Mouse (Mus musculus) embryonic fibroblast, embryonic 13.5 days (primary cell): ENCODE measurements at regions not wholly inside any gene's neighbourhood (a gene's known extent, or its start where the extent isn't known, plus 50 kb on each side); places are given as distances from the start of the nearest gene placed in this dataset.

Experiments used
- CTCF ChIP-seq: IDR thresholded peaks from 2 replicates; pipeline ENCODE4 v1.5.1; 2011; ENCODE audit warnings: mild to moderate bottlenecking, control low read depth, low read length, moderate library complexity, borderline replicate concordance; ENCODE audit not compliant: insufficient read depth
- POLR2A ChIP-seq: IDR thresholded peaks from 2 replicates; pipeline ENCODE4 v1.6.1; 2011; ENCODE audit warnings: low read depth, mild to moderate bottlenecking, control low read depth, low read length, moderate library complexity

DNA sequence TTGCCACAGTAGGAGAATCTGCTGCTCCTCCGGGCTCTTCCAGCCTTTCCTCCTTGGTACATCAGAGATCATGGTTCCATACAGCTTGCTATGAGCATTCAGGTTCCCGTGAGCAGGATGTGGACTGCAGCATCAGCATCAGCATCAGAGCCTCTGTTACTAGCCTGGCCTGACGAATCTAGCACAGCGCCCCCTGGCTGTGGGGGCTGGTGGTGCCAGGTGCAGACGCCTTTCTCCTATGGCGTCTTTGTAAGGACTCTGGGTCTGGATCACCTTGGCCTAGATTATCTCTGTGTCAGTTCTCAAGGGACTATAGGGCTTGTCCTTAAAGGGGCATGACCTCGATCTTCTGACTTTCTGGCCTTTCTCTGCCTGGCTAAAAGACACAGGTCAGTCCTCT, 86.0 kb upstream of the Runx3 start:
- TF ChIP-seq CTCF: peak; percentile 48; the same call in 1 of the 2 replicates
- no peak for TF ChIP-seq POLR2A
